Mouse (Mus musculus) embryonic fibroblast, embryonic 13.5 days (primary cell): ENCODE data around the gene Fto. TPM values are rescaled to one million over a fixed set of nuclear protein-coding genes. Genes with fewer than 3 reads are reported as not detected.
A peak's percentile ranks its signal among the peaks of the same experiment; 100 is the strongest.

ENCODE experiments used
- H3K27ac ChIP-seq: 2 replicates; pipeline ENCODE4 v1.5.1; 2012; ENCODE audit warnings: low read length, control low read depth, inconsistent platforms; ENCODE audit not compliant: insufficient read depth
- H3K4me1 ChIP-seq: 2 replicates; pipeline ENCODE4 v1.6.1; 2011; ENCODE audit warnings: low read length; ENCODE audit not compliant: control insufficient read depth, insufficient read depth
- H3K4me3 ChIP-seq: 2 replicates; pipeline ENCODE4 v1.5.1; 2011; ENCODE audit warnings: mild to moderate bottlenecking, control low read depth, low read length; ENCODE audit not compliant: insufficient read depth
- CTCF ChIP-seq: IDR thresholded peaks from 2 replicates; pipeline ENCODE4 v1.5.1; 2011; ENCODE audit warnings: mild to moderate bottlenecking, control low read depth, low read length, moderate library complexity, borderline replicate concordance; ENCODE audit not compliant: insufficient read depth
- POLR2A ChIP-seq: IDR thresholded peaks from 2 replicates; pipeline ENCODE4 v1.6.1; 2011; ENCODE audit warnings: low read depth, mild to moderate bottlenecking, control low read depth, low read length, moderate library complexity
- polyA plus RNA-seq: library from polyadenylated mRNA; stranded (reverse); fragments of >200 nt; gene quantifications from 2 replicates; pipeline ENCODE4 v1.2.4, GENCODE M21; 2011; ENCODE audit warnings: low read depth; ENCODE audit not compliant: missing spikeins, insufficient read length

Fto gene
- polyA plus RNA-seq, 1 experiment, result 71.5 TPM

GRCm38 (mm10) chr8:91467881-91468534, 154.7 kb downstream of the Fto start:
- TF ChIP-seq CTCF (no peak), POLR2A (no peak)
- no peak overlapping the region for H3K4me3 ChIP-seq
- H3K27ac ChIP-seq, result no peak overlapping the region
- no peaks in the 10 kb centered on the region; the same call in none of the 2 replicates for H3K4me1 ChIP-seq

DNA sequence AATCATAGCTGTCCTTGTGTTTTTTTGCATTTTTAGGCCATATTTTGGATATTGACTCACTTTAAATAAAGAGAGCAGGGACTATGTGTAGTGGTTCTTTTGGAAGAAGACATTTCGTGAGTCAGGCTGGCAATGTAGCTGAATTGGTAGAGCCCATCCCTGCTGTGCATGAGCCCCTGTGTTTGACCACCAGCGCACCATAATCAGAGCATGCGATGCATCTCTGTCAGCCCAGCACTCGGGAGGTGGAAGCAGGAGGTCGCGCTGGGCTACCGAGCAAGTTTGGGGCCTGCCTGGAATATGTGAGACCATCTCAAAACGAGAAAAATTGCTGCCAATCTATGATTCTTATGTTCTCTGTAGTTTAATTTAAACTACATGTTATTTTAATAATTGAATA, 156.1 kb downstream of the Fto start:
- TF ChIP-seq CTCF (no peak), POLR2A (no peak)
- H3K4me1 ChIP-seq, result no peaks in the 10 kb centered on the region; the same call in none of the 2 replicates
- no peak overlapping the region for H3K27ac ChIP-seq
- H3K4me3 ChIP-seq, result no peak overlapping the region

DNA sequence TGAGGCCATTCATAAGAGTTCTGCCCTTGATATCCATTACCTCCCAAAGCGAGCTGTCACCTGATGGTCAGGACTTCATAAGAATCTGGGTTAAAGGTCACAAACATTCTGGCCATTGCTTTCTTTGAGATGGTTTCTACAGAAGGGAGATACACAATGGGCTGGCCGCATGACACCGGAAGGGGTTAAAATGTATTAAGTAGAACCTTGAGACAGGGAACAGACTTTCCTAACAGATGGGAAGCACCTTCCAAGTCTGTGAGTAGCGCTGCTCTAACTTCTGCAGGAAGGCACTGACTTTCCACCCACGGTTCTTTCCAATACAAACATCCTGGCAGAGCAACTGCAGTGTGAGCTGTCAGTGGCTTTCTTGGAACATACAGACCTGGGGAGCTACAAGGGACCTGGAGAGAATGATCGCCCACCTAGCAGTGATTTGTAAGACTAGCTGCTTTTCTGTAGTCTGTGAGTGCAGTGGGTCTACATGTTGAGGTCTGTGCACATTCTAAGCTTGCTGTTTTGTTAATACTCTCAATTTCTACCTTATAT, 161.5 kb downstream of the Fto start:
- H3K4me3 ChIP-seq, result no peak overlapping the region
- no peaks in the 10 kb centered on the region; the same call in 1 of the 2 replicates for H3K4me1 ChIP-seq
- H3K27ac ChIP-seq, result no peak overlapping the region
- TF ChIP-seq CTCF, result no peak
- TF ChIP-seq POLR2A, result no peak

DNA sequence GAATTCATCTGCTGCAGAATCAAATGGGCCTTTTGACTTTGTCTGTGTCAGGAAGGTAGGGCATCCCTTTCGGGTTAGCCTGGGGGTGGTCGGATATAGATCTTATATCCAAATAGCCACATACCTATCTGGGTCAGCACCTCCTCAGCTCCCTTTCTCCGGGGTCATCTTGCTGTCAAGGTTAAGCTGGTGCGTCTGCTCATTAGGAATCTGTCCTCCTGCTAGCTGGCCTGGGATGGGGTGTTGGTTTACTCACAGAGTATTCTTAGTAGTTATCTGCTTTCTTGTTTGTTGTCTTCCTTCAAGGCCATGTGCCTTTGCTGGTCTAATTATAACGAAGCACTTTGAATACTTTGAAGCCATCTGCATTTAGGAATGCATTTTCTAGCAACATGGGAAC, 163.7 kb downstream of the Fto start:
- no peak for TF ChIP-seq CTCF
- TF ChIP-seq POLR2A, result no peak
- Histone ChIP-seq H3K27ac (no peak overlapping the region), H3K4me1 (no peaks in the 10 kb centered on the region; the same call in 1 of the 2 replicates), H3K4me3 (no peak overlapping the region)

GRCm38 (mm10) chr8:91477471-91477870, 164.1 kb downstream of the Fto start:
- no peak for TF ChIP-seq POLR2A
- no peak for TF ChIP-seq CTCF
- no peak overlapping the region for H3K27ac ChIP-seq
- no peaks in the 10 kb centered on the region for H3K4me1 ChIP-seq
- no peak overlapping the region for H3K4me3 ChIP-seq

GRCm38 (mm10) chr8:91482511-91482910, 169.2 kb downstream of the Fto start:
- TF ChIP-seq POLR2A (no peak), CTCF (no peak)
- Histone ChIP-seq H3K4me1 (no peaks in the 10 kb centered on the region), H3K27ac (no peak overlapping the region), H3K4me3 (no peak overlapping the region)

GRCm38 (mm10) chr8:91486394-91486793, 173.1 kb downstream of the Fto start:
- Histone ChIP-seq H3K27ac (no peak overlapping the region), H3K4me3 (no peak overlapping the region), H3K4me1 (peaks cover 2% of the 10 kb centered on the region)
- TF ChIP-seq CTCF (no peak), POLR2A (no peak)

GRCm38 (mm10) chr8:91487456-91487855, 174.1 kb downstream of the Fto start:
- TF ChIP-seq POLR2A (no peak), CTCF (no peak)
- Histone ChIP-seq H3K4me1 (peaks cover 2% of the 10 kb centered on the region), H3K4me3 (no peak overlapping the region), H3K27ac (no peak overlapping the region)

GRCm38 (mm10) chr8:91488086-91488783, 174.9 kb downstream of the Fto start:
- H3K27ac ChIP-seq, result no peak overlapping the region
- no peak for TF ChIP-seq POLR2A
- peak; percentile 48; the same call in 1 of the 2 replicates for TF ChIP-seq CTCF
- H3K4me1 ChIP-seq, result peaks cover 5% of the 10 kb centered on the region
- no peak overlapping the region for H3K4me3 ChIP-seq
